Mouse (Mus musculus): Measurements from ENCODE around the gene Tpsab1.

GRCm38 (mm10) chr17:25363726-25364125 lies 18.4 kb upstream of the Tpsab1 start:
- TF ChIP-seq CTCF (IDR thresholded peaks at IDR 0.05; ENCODE audit: control insufficient read depth, insufficient read depth, insufficient replicate concordance, low read depth, low read length), result peak; percentile 72; the same call in 1 of the 2 replicates
- TF ChIP-seq POLR2A (IDR thresholded peaks at IDR 0.05; ENCODE audit: control insufficient read depth, low read depth, low read length), result no peak

Data from testis, adult 2 months (tissue).